Mouse (Mus musculus) kidney, postnatal 0 days (tissue): ENCODE data around the gene Atg16l2. TPM values are rescaled to one million over a fixed set of nuclear protein-coding genes. Genes with fewer than 3 reads are reported as not detected.

ENCODE experiments used
- ATAC-seq: fragments of 200-750 bp; cut with Nextera tagmentation; replicated peaks from 2 replicates; pipeline ENCODE4 v1.8.0; 2017; ENCODE audit warnings: low read depth, moderate number of reproducible peaks, moderate TSS enrichment, moderate library complexity; ENCODE audit not compliant: low FRiP score
- DNase-seq: peaks from one replicate; pipeline ENCODE4 v3.0.0-alpha.2; 2016; ENCODE audit warnings: low spot score
- H3K27ac ChIP-seq: fragments of 300-500 bp; sonication (generic); 2 replicates; pipeline ENCODE4 v1.5.1; 2014; ENCODE audit warnings: mild to moderate bottlenecking
- H3K27me3 ChIP-seq: fragments of 300-500 bp; sonication (generic); 2 replicates; pipeline ENCODE4 v1.6.1; 2014; ENCODE audit warnings: low read length, mixed read lengths; ENCODE audit not compliant: insufficient read depth
- H3K36me3 ChIP-seq: fragments of 300-500 bp; sonication (generic); 2 replicates; pipeline ENCODE4 v1.6.1; 2014; ENCODE audit warnings: low read length, mixed read lengths; ENCODE audit not compliant: insufficient read depth
- H3K4me1 ChIP-seq: fragments of 300-500 bp; sonication (generic); replicated peaks from 2 replicates; pipeline ENCODE4 v1.6.1; 2014; ENCODE audit warnings: antibody characterized with exemption, low read length, mixed read lengths; ENCODE audit not compliant: insufficient read depth
- H3K4me2 ChIP-seq: fragments of 300-500 bp; sonication (generic); 2 replicates; pipeline ENCODE4 v1.6.1; 2014; ENCODE audit warnings: mild to moderate bottlenecking, low read length, moderate library complexity, mixed read lengths
- H3K4me3 ChIP-seq: fragments of 300-500 bp; sonication (generic); replicated peaks from 2 replicates; pipeline ENCODE4 v1.5.1; 2014; ENCODE audit warnings: low read depth, low read length
- H3K9ac ChIP-seq: fragments of 300-500 bp; sonication (generic); 2 replicates; pipeline ENCODE4 v1.6.1; 2014; ENCODE audit warnings: low read depth, low read length
- H3K9me3 ChIP-seq: fragments of 300-500 bp; sonication (generic); replicated peaks from 2 replicates; pipeline ENCODE4 v1.6.1; 2016; ENCODE audit warnings: low read length, inconsistent platforms, mixed read lengths
- CTCF ChIP-seq: IDR thresholded peaks from 2 replicates; pipeline ENCODE4 v1.5.1; 2016; ENCODE audit warnings: antibody characterized with exemption, low read depth, mild to moderate bottlenecking, moderate library complexity
- WGBS: fragments of 180-500 bp; shearing (Covaris S2); extraction: QIAGEN DNeasy Blood & Tissue Kit; methylation state at CpG from one replicate; pipeline ENCODE4 v1.1.7; 2014; 5-methylcytosine and 5-hydroxymethylcytosine counted together
- polyA plus RNA-seq: library from polyadenylated mRNA; unstranded; fragments of >200 nt; fragmentation: Nextera tagmentation; extraction: Ambion mirVana; gene quantifications from 2 replicates; pipeline ENCODE4 v1.2.1, GENCODE M21; 2015

Atg16l2 gene
- polyA plus RNA-seq, 1 experiment from 2014 or later: 16.0 TPM

DNA sequence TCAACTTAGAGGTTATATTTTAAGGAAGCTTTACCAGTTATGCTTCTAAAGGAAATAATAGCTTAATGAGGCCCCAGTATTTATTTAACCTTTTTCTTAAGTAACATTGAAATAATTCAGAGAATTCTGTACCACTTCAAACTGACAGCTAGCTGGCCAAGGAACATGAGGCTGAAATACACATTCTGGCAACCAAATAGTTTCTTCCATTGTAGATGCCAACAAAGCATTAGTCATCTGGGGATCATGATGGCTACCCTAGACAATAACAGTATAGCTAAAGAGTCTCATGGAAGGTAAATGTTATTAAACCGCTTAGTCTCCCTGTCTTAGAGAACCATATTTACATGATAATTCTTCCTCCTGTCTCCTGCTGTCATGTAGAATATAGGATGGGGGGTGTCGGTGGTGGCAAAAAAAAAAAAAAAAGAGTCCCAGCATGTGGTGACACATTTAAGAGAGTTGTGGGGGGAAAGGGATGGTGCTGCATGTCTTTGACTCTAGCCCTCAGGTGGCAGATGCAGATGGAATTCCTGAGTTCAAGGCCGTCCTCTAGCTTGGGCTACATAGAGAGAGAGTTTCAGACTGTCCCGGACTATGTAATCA is 40.0 kb downstream of the Atg16l2 start:
- Histone ChIP-seq H3K4me3 (no peak overlapping the region), H3K9me3 (no peaks in the 10 kb centered on the region), H3K27me3 (no peaks in the 10 kb centered on the region), H3K36me3 (peaks cover 21% of the 10 kb centered on the region), H3K9ac (no peak overlapping the region), H3K4me2 (no peak overlapping the region), H3K4me1 (no peaks in the 10 kb centered on the region), H3K27ac (no peak overlapping the region)
- TF ChIP-seq CTCF: no peak
- 95% methylated on average over 4 of the region's 4 CpGs for WGBS
- DNase-seq: no peak
- ATAC-seq: no peak

DNA sequence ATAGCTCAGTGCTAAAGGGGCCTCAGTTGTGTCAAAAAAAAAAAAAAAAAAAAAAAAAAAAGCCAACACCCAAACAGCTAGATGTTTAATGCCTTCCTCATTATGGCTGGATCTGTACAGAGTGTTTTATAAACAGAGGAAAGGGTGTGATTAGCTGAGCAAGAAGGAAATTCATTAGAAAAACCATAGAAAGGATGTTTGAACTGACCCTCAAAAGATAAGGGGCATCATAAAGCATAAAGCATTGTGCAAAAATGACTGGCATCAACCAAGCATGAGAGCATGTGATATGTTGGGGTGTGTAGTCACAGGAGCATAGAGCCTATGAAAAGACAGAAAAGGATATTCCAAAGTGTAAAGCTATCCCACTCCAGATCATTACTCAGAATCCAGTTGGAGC is 43.6 kb downstream of the Atg16l2 start:
- H3K27me3 ChIP-seq: no peaks in the 10 kb centered on the region
- no peaks in the 10 kb centered on the region for H3K9me3 ChIP-seq
- H3K27ac ChIP-seq: no peak overlapping the region
- no peak overlapping the region for H3K4me3 ChIP-seq
- no peak for DNase-seq
- no peak overlapping the region for H3K9ac ChIP-seq
- no peaks in the 10 kb centered on the region for H3K4me1 ChIP-seq
- no peak overlapping the region for H3K4me2 ChIP-seq
- peaks cover 19% of the 10 kb centered on the region for H3K36me3 ChIP-seq
- no peak for TF ChIP-seq CTCF
- ATAC-seq: no peak

DNA sequence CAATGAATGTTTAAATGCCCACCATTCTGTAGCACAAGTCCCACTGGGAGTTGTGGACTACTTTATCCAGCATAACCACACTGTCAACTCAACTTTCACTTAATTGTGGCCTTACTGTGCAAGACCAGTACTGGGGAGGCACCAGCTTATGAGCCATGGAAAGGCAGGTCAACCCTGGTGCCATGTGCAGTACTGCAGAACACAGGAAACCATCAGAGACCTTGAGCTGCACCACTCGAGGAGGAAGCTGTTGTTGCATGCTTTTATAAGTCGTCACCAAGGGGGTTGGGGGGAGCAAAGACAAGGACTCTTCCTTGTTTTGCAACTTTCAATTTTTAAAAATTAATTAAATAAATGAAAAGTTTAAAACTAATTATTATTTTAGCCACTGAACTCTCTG is 49.0 kb downstream of the Atg16l2 start:
- H3K4me1 ChIP-seq: no peaks in the 10 kb centered on the region
- ATAC-seq: no peak
- H3K27me3 ChIP-seq: no peaks in the 10 kb centered on the region
- no peaks in the 10 kb centered on the region for H3K9me3 ChIP-seq
- H3K4me2 ChIP-seq: no peak overlapping the region
- DNase-seq: no peak
- WGBS: 42% methylated on average over 2 of the region's 2 CpGs
- no peak overlapping the region for H3K27ac ChIP-seq
- H3K9ac ChIP-seq: no peak overlapping the region
- H3K4me3 ChIP-seq: no peak overlapping the region
- TF ChIP-seq CTCF: no peak
- H3K36me3 ChIP-seq: 0 out of 2 replicates have a peak, but pooled peaks cover 2% of the 10 kb centered on the region

DNA sequence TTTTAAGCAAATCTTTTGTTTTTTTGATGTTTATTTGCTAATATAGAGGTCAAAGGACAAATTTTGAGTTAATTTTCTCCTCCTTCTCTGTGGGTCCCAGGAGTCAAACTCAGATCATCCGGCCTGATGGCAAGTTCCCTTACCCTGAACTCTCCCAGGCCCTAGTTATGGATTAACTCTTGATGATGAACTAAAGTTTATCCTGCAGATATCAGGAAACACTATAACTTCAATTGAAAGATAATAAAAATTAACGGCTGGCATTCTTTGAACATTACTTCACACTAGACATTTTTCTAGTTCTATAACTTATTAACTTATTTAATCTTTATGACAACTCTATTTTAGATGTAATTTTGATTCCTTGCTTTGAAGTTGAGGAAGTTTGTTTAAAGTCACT is 52.9 kb downstream of the Atg16l2 start:
- Histone ChIP-seq H3K9me3 (no peaks in the 10 kb centered on the region), H3K36me3 (0 out of 2 replicates have a peak, but pooled peaks cover 2% of the 10 kb centered on the region), H3K9ac (no peak overlapping the region), H3K4me3 (no peak overlapping the region), H3K4me1 (no peaks in the 10 kb centered on the region), H3K27ac (no peak overlapping the region), H3K27me3 (no peaks in the 10 kb centered on the region), H3K4me2 (no peak overlapping the region)
- WGBS: 48% methylated on average over 2 of the region's 2 CpGs
- ATAC-seq (no peak), DNase-seq (no peak)
- no peak for TF ChIP-seq CTCF

DNA sequence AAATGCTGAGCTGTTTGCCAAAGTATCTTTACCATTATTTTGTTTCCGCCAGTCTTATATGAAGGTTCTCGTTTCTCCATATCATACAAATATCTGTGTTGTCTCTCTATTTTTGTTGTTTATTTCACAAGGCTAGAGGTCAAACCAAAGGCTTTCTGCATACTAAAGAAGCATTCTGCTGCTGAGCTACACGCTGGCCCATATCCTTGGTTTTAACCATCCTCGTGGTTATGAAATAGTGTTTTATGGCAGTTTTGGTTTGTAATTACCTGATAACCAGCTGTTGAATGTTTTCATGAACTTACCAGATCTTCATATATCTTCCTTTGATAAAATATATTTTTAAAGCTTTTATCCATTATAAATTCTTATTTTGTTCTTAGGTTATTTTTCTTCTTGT is 53.3 kb downstream of the Atg16l2 start:
- Histone ChIP-seq H3K9me3 (no peaks in the 10 kb centered on the region), H3K27ac (no peak overlapping the region), H3K4me3 (no peak overlapping the region), H3K27me3 (no peaks in the 10 kb centered on the region), H3K9ac (no peak overlapping the region), H3K4me2 (no peak overlapping the region), H3K36me3 (0 out of 2 replicates have a peak, but pooled peaks cover 2% of the 10 kb centered on the region), H3K4me1 (no peaks in the 10 kb centered on the region)
- 77% methylated on average over 4 of the region's 4 CpGs for WGBS
- TF ChIP-seq CTCF: no peak
- no peak for ATAC-seq
- no peak for DNase-seq

DNA sequence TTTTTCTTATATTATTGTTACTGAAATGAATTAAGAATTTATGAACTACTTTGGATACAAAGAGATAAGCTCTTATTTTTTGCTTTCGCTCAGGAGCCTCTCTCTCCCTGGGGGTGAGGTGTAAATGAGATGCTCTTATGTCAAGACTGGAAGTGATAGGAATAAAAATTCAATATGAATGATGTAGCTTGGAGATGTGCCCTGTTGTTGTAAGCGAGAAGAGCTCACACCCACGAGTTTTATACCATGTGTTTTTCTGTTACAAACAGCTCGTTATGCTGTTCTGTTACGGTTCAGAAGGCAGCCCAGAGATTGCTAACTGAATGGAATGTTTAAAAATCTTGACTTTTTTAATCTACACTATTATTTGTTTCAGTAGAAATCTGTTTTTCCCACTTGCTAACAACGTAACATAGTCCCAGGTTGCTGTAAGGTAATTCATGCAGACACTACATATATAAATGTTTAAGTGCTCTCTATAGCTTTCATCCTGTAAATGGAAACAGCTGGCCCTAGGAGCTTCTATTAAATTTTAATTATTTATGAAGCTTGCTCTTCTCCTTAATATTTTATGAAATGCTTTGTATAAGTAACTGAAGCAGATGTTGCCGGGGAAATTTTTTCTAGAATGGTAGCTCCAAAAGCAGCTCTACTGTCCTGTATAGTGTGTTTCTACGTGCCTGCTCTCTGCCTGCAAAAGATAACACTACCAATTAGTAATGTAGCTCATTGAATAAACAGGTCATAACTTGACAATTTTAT is 65.2 kb downstream of the Atg16l2 start:
- no peak for ATAC-seq
- 0 out of 2 replicates have a peak, but pooled peaks cover 5% of the 10 kb centered on the region for H3K36me3 ChIP-seq
- no peak for TF ChIP-seq CTCF
- H3K4me3 ChIP-seq: no peak overlapping the region
- no peaks in the 10 kb centered on the region for H3K27me3 ChIP-seq
- no peak overlapping the region for H3K9ac ChIP-seq
- 69% methylated on average over 8 of the region's 8 CpGs for WGBS
- no peak for DNase-seq
- no peak overlapping the region for H3K4me2 ChIP-seq
- no peak overlapping the region for H3K27ac ChIP-seq
- H3K4me1 ChIP-seq: no peaks in the 10 kb centered on the region
- no peaks in the 10 kb centered on the region for H3K9me3 ChIP-seq
